Mouse (Mus musculus): ENCODE measurements around the gene Znrf2.

DNA sequence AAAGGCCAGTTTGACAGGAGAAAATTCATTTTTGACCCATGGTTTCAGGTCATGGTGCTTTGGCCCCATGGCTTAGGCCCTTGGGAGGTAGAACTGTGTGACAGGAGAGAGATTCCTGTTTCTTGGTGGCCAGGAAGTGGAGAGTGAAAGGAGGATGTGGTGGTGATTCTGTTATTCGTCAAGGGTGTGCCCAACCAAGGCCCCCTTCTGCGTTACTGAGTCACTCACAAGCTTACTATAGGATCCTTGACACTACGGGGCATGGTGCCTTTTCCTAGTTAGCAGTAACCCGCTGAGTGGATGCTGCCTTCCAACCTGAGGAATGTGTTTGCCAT is 50.7 kb downstream of the Znrf2 start:
- TF ChIP-seq POLR2A (IDR thresholded peaks at IDR 0.05; ENCODE audit: borderline replicate concordance, insufficient read depth, low read length) (no peak), CTCF (IDR thresholded peaks at IDR 0.05; ENCODE audit: borderline replicate concordance, insufficient read depth, low read depth, low read length) (no peak)

All from cerebellum, adult 2 months (tissue).